Mouse (Mus musculus): ENCODE measurements at regions not wholly inside any gene's neighbourhood (a gene's known extent, or its start where the extent isn't known, plus 50 kb on each side); places are given as distances from the start of the nearest gene placed in this dataset.

DNA sequence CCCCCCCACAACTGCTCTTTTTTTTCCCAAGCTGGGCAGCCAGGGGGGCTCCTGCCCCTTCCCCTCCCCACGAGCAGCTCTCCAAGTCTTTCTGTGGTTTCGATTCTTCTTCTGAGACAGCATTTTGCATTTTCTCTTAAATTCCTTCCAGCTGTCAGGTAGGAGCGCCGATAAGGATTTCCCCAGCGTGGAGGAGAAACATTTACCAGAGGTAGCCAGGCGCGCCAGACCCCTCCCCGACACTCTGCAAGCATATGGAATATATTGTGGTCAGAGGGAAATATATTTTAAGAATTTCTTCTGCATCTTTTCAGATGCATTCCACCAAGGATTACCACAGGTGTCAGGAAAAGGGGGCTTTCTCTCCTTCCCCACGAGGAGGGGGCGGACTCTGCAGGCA, 111.9 kb downstream of the Tbx5 start:
- 55% methylated on average over 10 of the region's 10 CpGs for WGBS
- Histone ChIP-seq H3K4me2 (replicated peaks) (no peak overlapping the region), H3K36me3 (no peaks in the 10 kb centered on the region)

DNA sequence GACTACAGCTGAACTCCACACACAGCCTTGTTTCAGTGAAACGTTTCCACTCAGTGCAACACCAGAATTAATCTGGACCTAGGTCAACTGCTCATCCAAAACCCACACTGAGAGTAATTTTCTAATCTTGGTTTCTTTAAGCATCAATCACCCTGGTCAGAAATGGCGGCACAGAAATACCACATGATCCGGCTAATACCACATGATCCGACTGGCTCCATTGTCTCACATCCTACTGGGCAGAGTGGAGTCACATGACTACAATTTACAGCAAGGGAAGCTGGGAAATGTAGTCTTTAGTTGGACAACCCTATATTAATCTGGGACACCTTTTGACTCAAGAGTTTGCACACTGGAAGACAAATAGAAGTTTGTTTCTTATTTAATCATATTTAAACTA, 115.9 kb downstream of the Tbx5 start:
- H3K36me3 ChIP-seq, result no peaks in the 10 kb centered on the region
- no peak overlapping the region for H3K27ac ChIP-seq
- H3K27me3 ChIP-seq (replicated peaks), result no peaks in the 10 kb centered on the region
- no peak overlapping the region for H3K4me3 ChIP-seq (replicated peaks)
- 75% methylated on average over 4 of the region's 4 CpGs for WGBS
- ATAC-seq, result no peak
- H3K9ac ChIP-seq, result no peak overlapping the region
- H3K4me1 ChIP-seq (replicated peaks), result no peaks in the 10 kb centered on the region
- no peak overlapping the region for H3K4me2 ChIP-seq (replicated peaks)
- no peaks in the 10 kb centered on the region for H3K9me3 ChIP-seq

More for the DNA sequence above, 111.9 kb downstream of the Tbx5 start:
- Histone ChIP-seq H3K9ac (no peak overlapping the region), H3K4me3 (replicated peaks) (no peak overlapping the region), H3K27ac (no peak overlapping the region), H3K4me1 (replicated peaks) (no peaks in the 10 kb centered on the region), H3K9me3 (no peaks in the 10 kb centered on the region), H3K27me3 (replicated peaks) (no peaks in the 10 kb centered on the region)
- no peak for ATAC-seq

GRCm38 (mm10) chr5:119952085-119952484, 119.6 kb downstream of the Tbx5 start:
- Histone ChIP-seq H3K36me3 (no peaks in the 10 kb centered on the region), H3K9me3 (no peaks in the 10 kb centered on the region), H3K4me2 (replicated peaks) (no peak overlapping the region), H3K27ac (no peak overlapping the region), H3K9ac (no peak overlapping the region), H3K4me3 (replicated peaks) (no peak overlapping the region), H3K4me1 (replicated peaks) (no peaks in the 10 kb centered on the region), H3K27me3 (replicated peaks) (no peaks in the 10 kb centered on the region)
- ATAC-seq, result no peak
- 83% methylated on average over 2 of the region's 2 CpGs for WGBS

GRCm38 (mm10) chr5:119953189-119953588, 120.7 kb downstream of the Tbx5 start:
- Histone ChIP-seq H3K36me3 (no peaks in the 10 kb centered on the region), H3K9me3 (no peaks in the 10 kb centered on the region), H3K27me3 (replicated peaks) (no peaks in the 10 kb centered on the region), H3K9ac (no peak overlapping the region), H3K4me2 (replicated peaks) (no peak overlapping the region), H3K4me3 (replicated peaks) (no peak overlapping the region), H3K27ac (no peak overlapping the region), H3K4me1 (replicated peaks) (no peaks in the 10 kb centered on the region)
- WGBS, result 87% methylated on average over 5 of the region's 5 CpGs
- no peak for ATAC-seq

DNA sequence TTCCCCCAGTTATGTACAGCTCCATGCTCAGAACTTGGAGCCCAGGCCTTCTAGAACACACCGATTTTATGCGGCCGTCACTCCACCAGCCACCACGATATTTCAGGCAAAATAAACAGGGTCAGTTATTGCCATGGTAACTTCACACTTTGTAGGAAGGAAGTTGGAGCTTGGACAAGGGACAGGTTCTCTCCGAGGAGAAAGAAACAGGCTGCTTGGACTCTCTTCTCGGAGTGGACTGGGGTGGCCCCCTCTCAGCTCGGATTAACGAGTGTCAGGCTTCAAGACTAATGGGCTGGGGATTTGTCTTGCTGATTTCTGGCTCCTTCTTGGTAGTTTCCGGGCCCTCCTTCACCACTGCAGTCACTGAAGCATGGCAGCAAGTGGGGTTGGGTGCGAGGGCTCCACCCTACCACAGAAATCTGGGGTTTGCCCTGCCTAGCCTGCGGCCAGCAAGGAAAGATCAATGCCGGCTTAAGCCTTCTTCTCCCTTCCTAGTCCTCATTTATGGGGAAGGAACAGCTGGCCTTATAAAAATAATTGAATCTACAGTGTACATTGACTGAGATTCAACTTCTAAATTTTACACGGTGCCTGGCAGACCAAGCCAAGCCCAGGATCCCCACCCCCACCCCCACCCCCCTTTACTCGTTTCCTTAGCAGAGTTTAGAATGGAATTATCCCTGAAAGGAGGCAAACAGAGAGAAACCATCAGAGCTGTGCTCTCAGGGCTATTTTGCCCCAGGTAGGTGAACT, 121.5 kb downstream of the Tbx5 start:
- no peak overlapping the region for H3K27ac ChIP-seq
- H3K4me3 ChIP-seq (replicated peaks), result no peak overlapping the region
- H3K9ac ChIP-seq, result no peak overlapping the region
- H3K4me1 ChIP-seq (replicated peaks), result no peaks in the 10 kb centered on the region
- ATAC-seq, result no peak
- no peaks in the 10 kb centered on the region for H3K27me3 ChIP-seq (replicated peaks)
- no peak overlapping the region for H3K4me2 ChIP-seq (replicated peaks)
- H3K9me3 ChIP-seq, result no peaks in the 10 kb centered on the region
- no peaks in the 10 kb centered on the region for H3K36me3 ChIP-seq
- WGBS, result 61% methylated on average over 14 of the region's 14 CpGs

DNA sequence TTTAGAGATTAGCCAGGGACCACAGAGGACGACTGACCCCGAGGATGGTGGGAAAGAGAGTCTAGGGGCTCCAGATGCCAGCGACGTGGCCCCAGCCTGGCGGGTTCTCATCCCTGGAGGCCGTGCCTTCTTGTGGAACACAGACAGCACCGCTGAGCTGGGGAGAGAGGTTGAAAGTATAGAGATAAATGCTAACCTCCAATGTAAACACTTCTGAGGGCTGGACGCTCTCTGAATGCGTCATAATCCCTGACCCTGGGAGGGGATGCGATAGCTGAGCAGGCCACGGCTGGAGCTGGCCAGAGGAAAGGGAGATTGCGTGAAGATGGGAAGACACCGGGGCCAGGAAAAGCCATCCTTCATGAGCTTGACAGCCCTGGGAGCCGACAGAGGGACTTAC, 126.5 kb downstream of the Tbx5 start:
- 4% methylated on average over 14 of the region's 14 CpGs for WGBS
- H3K9ac ChIP-seq, result no peak overlapping the region

DNA sequence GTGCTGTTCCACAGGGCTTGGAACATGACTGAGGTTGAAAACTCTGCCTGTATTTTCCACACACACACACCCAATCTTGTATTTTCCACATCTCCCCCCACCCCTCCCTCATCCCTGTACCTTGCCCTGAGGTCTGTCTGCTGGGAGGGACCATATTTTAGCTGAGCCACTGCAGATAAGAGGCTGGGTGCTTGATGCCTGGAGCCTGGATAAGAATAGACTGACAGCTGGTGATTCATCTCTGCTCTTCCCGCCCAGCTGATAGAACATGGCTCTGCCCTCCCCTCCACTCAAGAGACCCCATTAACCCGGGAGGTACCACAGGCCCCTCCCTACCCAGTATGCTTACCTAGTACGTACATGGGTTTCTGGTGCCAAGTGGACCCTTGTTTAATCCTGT, 132.3 kb downstream of the Tbx5 start:
- Histone ChIP-seq H3K27ac (no peak overlapping the region), H3K4me1 (replicated peaks) (no peaks in the 10 kb centered on the region), H3K9ac (no peak overlapping the region), H3K27me3 (replicated peaks) (peaks cover 6% of the 10 kb centered on the region), H3K9me3 (no peaks in the 10 kb centered on the region), H3K4me2 (replicated peaks) (no peak overlapping the region), H3K36me3 (no peaks in the 10 kb centered on the region), H3K4me3 (replicated peaks) (no peak overlapping the region)
- no peak for ATAC-seq
- 35% methylated on average over 3 of the region's 3 CpGs for whole genome bisulfite sequencing

More for the DNA sequence above, 126.5 kb downstream of the Tbx5 start:
- no peaks in the 10 kb centered on the region for H3K4me1 ChIP-seq (replicated peaks)
- H3K36me3 ChIP-seq, result no peaks in the 10 kb centered on the region
- no peak for ATAC-seq
- H3K9me3 ChIP-seq, result no peaks in the 10 kb centered on the region
- no peak overlapping the region for H3K4me3 ChIP-seq (replicated peaks)
- H3K4me2 ChIP-seq (replicated peaks), result peak overlapping the region; percentile 40
- peaks cover 6% of the 10 kb centered on the region; the same call in 1 of the 2 replicates for H3K27me3 ChIP-seq (replicated peaks)
- no peak overlapping the region for H3K27ac ChIP-seq

- Histone ChIP-seq H3K4me1 (replicated peaks) (no peaks in the 10 kb centered on the region), H3K4me2 (replicated peaks) (no peak overlapping the region), H3K4me3 (replicated peaks) (no peak overlapping the region), H3K9me3 (no peaks in the 10 kb centered on the region), H3K36me3 (no peaks in the 10 kb centered on the region), H3K9ac (no peak overlapping the region), H3K27me3 (replicated peaks) (peaks cover 2% of the 10 kb centered on the region), H3K27ac (no peak overlapping the region)
- ATAC-seq, result no peak
- 93% methylated on average over 16 of the region's 16 CpGs for WGBS
Measured at GRCm38 (mm10) chr5:119971286-119971685, 138.8 kb downstream of the Tbx5 start.

- Histone ChIP-seq H3K9me3 (no peaks in the 10 kb centered on the region), H3K4me2 (replicated peaks) (peak overlapping the region; percentile 22; the same call in 1 of the 2 replicates), H3K9ac (no peak overlapping the region), H3K27me3 (replicated peaks) (peaks cover 2% of the 10 kb centered on the region), H3K4me3 (replicated peaks) (no peak overlapping the region), H3K36me3 (no peaks in the 10 kb centered on the region), H3K27ac (no peak overlapping the region), H3K4me1 (replicated peaks) (no peaks in the 10 kb centered on the region)
- 31% methylated on average over 24 of the region's 24 CpGs for whole genome bisulfite sequencing
- peak; percentile 31; the same call in 1 of the 2 replicates for ATAC-seq
Measured at GRCm38 (mm10) chr5:119972802-119973437, 140.5 kb downstream of the Tbx5 start.

GRCm38 (mm10) chr5:119978096-119978715, 138.1 kb upstream of the Rbm19 start:
- Histone ChIP-seq H3K27ac (no peak overlapping the region), H3K4me2 (replicated peaks) (no peak overlapping the region), H3K4me1 (replicated peaks) (no peaks in the 10 kb centered on the region), H3K36me3 (no peaks in the 10 kb centered on the region), H3K9ac (no peak overlapping the region), H3K9me3 (no peaks in the 10 kb centered on the region), H3K27me3 (replicated peaks) (no peaks in the 10 kb centered on the region; the same call in none of the 2 replicates), H3K4me3 (replicated peaks) (no peak overlapping the region)
- 20% methylated on average over 10 of the region's 10 CpGs for WGBS
- ATAC-seq, result no peak

- H3K27ac ChIP-seq, result no peak overlapping the region
Measured at GRCm38 (mm10) chr5:119981111-119981807, 135.0 kb upstream of the Rbm19 start.

GRCm38 (mm10) chr5:119984206-119984605, 132.1 kb upstream of the Rbm19 start:
- H3K36me3 ChIP-seq, result no peaks in the 10 kb centered on the region
- no peak overlapping the region for H3K27ac ChIP-seq
- WGBS, result 61% methylated on average over 7 of the region's 7 CpGs
- H3K9ac ChIP-seq, result no peak overlapping the region
- ATAC-seq, result no peak
- H3K27me3 ChIP-seq (replicated peaks), result no peaks in the 10 kb centered on the region
- no peak overlapping the region for H3K4me3 ChIP-seq (replicated peaks)
- no peak overlapping the region for H3K4me2 ChIP-seq (replicated peaks)
- H3K4me1 ChIP-seq (replicated peaks), result no peaks in the 10 kb centered on the region
- H3K9me3 ChIP-seq, result no peaks in the 10 kb centered on the region

More at GRCm38 (mm10) chr5:119981111-119981807, 135.0 kb upstream of the Rbm19 start:
- Histone ChIP-seq H3K4me2 (replicated peaks) (no peak overlapping the region), H3K9ac (no peak overlapping the region), H3K36me3 (no peaks in the 10 kb centered on the region), H3K27me3 (replicated peaks) (no peaks in the 10 kb centered on the region), H3K4me1 (replicated peaks) (no peaks in the 10 kb centered on the region), H3K4me3 (replicated peaks) (no peak overlapping the region), H3K9me3 (no peaks in the 10 kb centered on the region)
- 56% methylated on average over 18 of the region's 18 CpGs for WGBS
- no peak for ATAC-seq

All from intestine, embryonic 15.5 days (tissue).